Mouse (Mus musculus) olfactory bulb, adult 2 months (tissue): Measurements from ENCODE around the gene Lhfpl3. TPM values are rescaled to one million over a fixed set of nuclear protein-coding genes. Genes with fewer than 3 reads are reported as not detected.

ENCODE experiments used
- H3K27ac ChIP-seq: fragments of 200-500 bp; 2 replicates; pipeline ENCODE4 v1.5.1; 2012; ENCODE audit warnings: low read depth, low read length; ENCODE audit not compliant: insufficient read depth
- H3K4me1 ChIP-seq: fragments of 200-500 bp; 2 replicates; pipeline ENCODE4 v1.6.1; 2012; ENCODE audit warnings: low read length; ENCODE audit not compliant: control insufficient read depth, insufficient read depth
- H3K4me3 ChIP-seq: fragments of 200-500 bp; 2 replicates; pipeline ENCODE4 v1.5.1; 2012; ENCODE audit warnings: mild to moderate bottlenecking, low read depth, low read length, moderate library complexity; ENCODE audit not compliant: insufficient read depth
- CTCF ChIP-seq: fragments of 200-500 bp; IDR thresholded peaks from 2 replicates; pipeline ENCODE4 v1.5.1; 2012; ENCODE audit warnings: low read depth, mild to moderate bottlenecking, low read length, moderate library complexity; ENCODE audit not compliant: insufficient read depth
- POLR2A ChIP-seq: fragments of 200-500 bp; IDR thresholded peaks from 2 replicates; pipeline ENCODE4 v1.6.1; 2012; ENCODE audit warnings: mild to moderate bottlenecking, low read depth, low read length, moderate library complexity; ENCODE audit not compliant: insufficient read depth
- polyA plus RNA-seq: library from polyadenylated mRNA; stranded (reverse); fragments of >200 nt; gene quantifications from 2 replicates; pipeline ENCODE4 v1.2.4, GENCODE M21; 2012; ENCODE audit warnings: low replicate concordance; ENCODE audit not compliant: missing spikeins, insufficient read depth, insufficient read length

Lhfpl3 gene
- polyA plus RNA-seq, 1 experiment, result not detected

GRCm38 (mm10) chr5:23289149-23289548 lies 543.3 kb downstream of the Lhfpl3 start:
- H3K4me1 ChIP-seq, result no peaks in the 10 kb centered on the region
- no peak overlapping the region for H3K4me3 ChIP-seq
- H3K27ac ChIP-seq, result no peak overlapping the region
- TF ChIP-seq CTCF (no peak), POLR2A (no peak)

Other genes with a start within 250 kb of the Lhfpl3 start
- gene Orc5, start 195.6 kb upstream of the Lhfpl3 start, polyA plus RNA-seq, result not detected in 2 replicates